Mouse (Mus musculus) bone marrow macrophage, adult 2 months (primary cell): ENCODE data around the gene Gm12184.

Experiments
- CTCF ChIP-seq: IDR thresholded peaks from 2 replicates; pipeline ENCODE4 v1.5.1; 2012; ENCODE audit warnings: low read depth, mild to moderate bottlenecking, low read length, moderate library complexity
- POLR2A ChIP-seq: IDR thresholded peaks from 2 replicates; pipeline ENCODE4 v1.6.1; 2012; ENCODE audit warnings: mild to moderate bottlenecking, low read depth, low read length, borderline replicate concordance

- TF ChIP-seq POLR2A (no peak), CTCF (no peak)
These were observed 6.7 kb upstream of the Gm12184 start for GRCm38 (mm10) chr11:48833078-48833730.
